Mouse (Mus musculus) retina, postnatal 7 days (tissue): ENCODE results near the gene Adgrb3.

Experiments used
- DNase-seq: peaks from one replicate; pipeline ENCODE4 v3.0.0-alpha.2; 2012; ENCODE audit warnings: low read depth, low spot score

Adgrb3 gene

DNA sequence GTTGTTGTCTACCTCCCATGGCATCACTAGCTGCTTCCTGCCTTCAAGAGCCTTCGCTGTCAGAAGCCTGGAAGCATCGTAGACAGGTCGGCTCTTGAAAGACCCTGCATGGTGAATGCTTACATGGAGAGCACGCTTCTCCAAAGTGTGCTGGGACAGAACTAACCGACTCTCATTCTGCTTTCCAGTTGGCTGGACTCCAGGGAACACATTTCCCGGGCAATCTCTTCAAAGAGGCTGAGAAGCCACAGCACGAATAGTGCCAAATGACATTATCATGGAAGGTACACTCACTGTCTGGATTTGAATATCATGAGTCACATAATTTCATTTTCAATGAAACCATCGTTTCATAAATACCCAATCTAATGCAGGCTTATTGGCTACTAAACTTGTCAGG, 548.0 kb downstream of the Adgrb3 start:
- DNase-seq: no peak

DNA sequence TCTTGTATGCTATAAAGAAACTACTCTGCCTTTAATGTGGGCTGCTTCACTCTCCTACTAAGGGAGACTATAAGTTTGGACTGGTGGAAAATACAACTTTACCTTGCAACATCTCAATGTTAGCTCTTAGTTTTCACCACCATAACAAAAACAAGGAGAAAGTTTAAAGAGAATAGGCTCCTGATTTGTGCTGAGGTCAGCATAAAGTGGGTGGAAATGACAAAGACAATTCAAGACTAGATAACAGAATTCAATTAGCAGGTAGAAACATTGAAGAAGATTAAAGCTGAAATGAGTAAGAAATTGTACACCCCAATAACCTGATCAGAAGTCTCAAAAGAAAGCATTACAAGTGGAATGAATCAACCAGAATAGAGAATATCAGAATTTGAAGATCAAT, 578.9 kb downstream of the Adgrb3 start:
- DNase-seq: no peak

DNA sequence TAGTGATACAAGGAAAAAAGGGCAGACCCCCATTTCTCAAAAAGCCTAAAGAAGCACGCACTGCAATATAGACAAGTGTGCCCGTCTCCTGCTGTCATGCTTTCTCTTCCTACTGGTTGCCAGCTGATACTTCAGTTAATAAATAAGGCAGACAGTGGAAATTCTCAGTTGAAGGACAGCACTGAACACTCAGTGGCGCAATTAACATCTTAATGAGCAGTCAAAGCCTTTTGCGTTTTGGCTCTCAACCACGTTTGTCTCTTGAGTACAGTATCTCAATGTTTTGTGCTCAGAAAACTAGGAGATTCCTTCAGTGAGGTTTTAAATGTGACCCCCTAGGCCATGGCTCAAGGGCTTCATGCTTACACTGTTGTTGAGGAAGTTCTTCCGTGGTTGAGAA, 587.1 kb downstream of the Adgrb3 start:
- no peak for DNase-seq

DNA sequence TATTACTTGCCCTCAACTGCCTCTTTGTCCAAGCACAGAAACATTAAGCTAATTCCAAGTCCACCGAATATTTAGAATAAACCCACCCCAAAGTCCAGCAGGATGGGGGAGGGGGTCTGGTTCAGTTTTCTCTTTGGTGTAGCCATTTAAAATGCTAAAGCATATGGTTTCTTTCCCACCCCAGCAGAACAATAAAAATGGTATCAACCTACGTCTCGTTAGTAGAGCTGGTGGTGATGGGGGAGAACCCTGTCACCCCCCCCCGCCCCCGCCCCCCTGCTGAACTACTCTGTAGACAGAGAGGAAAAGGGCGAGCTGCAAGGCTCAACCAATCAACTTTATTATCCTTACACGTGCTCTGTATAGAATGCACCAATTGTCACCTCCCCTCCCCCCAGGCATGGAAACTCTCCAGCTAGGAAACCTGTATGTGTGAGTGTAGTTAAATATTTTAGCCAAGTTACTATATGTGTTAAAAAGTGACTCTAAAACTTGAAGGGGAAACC, 600.2 kb downstream of the Adgrb3 start:
- DNase-seq: no peak

DNA sequence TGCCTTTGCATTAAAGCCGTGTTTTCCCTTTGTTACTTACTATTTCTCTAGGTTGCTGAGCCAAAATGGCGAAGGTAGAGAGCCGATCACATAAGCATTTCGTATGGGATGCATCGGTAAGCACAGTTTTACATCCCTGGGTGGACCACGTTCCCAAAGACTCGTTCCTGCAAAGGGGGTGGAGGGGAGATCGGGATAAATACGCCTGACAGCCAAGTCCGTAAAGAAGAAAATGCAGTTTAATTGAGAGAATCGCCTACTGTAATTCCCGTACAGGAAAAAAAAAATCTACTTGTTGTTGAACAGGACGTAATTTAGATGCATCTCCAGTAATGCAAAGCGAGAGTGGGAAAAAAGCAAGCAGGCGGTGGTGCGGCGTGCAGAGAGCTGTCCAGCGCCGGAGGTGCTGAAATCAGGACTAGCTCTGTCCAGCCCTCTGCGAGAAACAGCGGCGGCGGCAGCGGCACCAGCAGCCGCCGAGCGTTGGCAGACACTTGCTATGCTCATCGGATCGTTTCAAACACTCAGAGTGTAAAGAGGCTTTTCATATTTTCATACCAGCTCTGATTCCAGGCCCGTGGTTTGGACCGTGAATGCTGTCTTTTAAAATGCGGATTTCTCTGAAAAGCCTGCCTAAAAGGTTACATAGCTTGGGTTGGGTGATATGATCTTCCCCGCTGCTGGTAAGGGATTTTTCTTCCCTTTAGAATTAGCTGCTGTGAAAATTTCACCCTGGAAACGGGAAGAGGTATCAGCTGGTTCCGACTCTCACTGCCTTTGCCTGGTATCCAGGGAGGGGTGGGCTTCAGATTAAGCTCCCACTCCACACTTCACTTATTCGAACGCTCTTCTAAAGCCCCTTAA, 600.9 kb downstream of the Adgrb3 start:
- peak; percentile 38 for DNase-seq

DNA sequence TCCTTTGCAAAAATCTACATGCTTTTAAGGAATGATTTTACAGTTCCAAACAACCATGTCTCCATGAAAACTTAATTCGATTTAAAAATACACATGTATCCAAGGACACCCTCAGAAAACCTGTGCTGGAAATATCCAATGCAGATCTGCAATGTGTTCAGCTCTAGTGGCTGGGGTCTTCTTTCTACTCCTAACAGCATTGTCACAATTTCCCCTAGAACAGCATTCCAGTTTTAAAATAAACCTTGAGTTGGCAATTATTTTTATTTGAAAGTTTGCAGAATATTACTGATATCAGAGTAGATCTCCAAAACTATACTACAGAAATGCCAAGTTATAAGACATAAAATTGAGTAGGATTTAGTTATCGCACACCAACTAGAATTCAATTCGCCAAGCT, 601.6 kb downstream of the Adgrb3 start:
- DNase-seq: no peak

DNA sequence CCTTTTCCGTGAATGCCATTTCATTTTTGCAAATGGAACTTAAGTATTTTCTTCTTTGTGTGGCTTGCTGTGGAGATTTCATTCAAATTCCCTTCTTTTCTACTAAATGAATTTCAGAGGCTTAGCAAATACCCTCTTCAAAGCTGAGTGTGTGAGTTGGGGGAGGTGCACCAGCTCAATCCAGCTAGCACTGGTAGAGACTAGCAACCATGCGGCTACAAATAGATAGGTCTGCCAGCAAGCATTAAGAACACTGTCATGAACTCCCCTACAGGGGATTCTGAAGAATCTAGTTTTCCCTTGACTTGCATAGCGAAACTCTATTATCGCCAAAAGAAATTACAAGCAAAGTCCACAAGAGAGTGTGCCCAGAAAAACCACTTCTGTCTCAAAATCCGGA, 624.9 kb downstream of the Adgrb3 start:
- DNase-seq: no peak

DNA sequence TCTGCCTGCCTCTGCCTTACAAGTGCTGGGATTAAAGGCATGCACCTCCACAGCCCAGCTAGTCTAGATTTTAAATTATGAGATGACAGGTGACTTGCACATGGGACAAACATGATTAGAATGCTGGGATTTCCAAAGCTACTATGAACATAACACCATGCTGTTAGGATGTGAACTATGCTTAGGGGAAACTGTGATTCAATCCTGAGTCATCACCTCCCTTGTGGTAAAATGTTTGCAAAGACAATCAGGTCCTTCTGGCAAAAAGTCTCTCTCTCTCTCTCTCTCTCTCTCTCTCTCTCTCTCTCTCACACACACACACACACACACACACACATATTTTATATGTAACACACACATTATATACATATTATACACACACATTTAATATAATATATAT, 630.1 kb downstream of the Adgrb3 start:
- no peak for DNase-seq

DNA sequence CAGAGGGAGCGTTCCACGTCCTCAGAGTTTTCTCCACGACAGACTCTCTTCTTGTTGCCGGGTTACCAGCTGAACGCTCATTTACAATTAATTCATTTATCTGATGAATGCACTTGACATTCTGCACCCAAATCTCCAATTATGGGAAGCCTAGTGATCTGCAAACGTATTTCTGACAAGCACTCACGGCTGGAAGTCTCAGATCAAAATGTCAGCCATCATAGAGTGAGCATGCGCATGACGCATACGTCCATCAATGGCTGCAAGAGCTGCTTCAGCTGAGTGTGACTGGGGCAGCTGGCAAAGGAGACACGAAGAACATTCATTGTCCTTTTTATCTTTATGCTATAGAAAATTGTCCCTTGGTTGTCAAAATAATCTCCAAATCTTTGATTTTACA, 637.5 kb downstream of the Adgrb3 start:
- DNase-seq: no peak

DNA sequence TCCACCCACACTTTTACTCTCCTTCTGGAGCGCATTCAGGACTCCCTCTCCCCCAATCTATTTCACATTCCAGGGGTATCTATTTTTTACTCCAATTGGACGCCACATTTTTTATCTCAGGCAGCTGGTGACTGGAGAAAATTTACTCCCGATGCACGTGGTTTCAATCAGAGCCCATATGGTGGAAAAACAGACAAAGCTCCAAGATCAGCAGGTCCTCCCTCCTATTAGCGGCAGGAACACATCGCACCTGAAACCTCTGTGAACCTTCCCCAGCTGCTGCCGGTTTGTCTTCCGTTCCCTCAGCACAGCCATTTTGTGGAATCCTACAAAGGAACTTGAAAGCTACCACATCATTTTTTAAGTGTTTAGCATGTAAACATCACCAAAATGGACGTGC, 640.2 kb downstream of the Adgrb3 start:
- no peak for DNase-seq

DNA sequence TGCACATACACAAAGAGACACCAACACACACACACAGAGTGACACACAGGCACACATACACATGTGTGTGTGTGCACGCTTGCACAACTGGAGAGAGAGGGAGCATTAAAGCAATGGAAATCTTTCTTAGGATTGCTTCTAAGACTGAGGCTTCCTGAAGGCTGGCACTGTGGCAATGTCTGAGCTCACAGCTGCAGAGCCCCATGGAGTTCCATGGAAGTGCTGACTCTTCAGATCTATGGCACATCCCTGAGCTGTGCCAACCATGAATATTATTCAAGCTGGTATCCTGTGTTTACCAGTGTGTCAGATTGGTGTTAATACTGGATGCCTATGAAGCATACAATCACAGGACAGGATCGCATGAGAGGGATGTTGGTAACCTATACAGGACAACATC, 643.6 kb downstream of the Adgrb3 start:
- DNase-seq: no peak

DNA sequence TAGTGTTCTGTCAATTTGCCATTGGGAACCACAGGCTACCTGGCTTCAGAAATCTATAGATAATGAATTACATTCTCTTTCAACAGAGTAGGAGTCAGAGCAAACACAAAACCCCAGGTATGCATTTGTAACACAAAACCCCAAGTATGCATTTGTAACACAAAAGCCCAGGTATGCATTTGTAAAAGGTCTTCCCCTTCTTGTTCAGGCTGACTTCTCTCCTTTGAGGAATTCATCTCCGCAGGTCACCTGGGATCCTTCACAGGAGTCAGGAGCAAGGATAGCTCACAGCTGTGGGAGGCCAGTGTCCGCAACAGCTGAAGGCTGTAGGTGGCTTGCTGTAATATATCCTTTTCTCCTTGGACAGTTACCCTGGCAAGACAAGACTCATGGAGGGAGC, 647.6 kb downstream of the Adgrb3 start:
- DNase-seq: no peak

DNA sequence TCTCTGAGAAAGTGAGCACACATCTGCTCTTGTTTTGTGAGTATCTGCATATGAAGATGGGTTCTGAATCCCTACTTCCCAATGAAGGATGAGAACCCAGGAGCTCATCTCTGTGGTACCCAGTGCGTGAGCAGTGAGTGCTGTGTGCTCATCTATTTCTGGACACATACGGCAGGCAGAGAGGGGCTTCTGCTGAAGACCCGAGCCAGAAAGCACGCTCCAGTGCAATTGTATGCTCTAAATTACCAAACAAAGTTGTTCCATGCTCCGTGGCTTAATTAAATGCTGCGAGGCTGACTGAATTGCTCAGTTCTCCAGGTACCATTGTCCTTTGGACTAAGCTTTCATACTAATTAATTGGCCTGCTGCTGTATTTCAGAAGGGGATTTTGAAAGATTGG, 648.9 kb downstream of the Adgrb3 start:
- DNase-seq: no peak

DNA sequence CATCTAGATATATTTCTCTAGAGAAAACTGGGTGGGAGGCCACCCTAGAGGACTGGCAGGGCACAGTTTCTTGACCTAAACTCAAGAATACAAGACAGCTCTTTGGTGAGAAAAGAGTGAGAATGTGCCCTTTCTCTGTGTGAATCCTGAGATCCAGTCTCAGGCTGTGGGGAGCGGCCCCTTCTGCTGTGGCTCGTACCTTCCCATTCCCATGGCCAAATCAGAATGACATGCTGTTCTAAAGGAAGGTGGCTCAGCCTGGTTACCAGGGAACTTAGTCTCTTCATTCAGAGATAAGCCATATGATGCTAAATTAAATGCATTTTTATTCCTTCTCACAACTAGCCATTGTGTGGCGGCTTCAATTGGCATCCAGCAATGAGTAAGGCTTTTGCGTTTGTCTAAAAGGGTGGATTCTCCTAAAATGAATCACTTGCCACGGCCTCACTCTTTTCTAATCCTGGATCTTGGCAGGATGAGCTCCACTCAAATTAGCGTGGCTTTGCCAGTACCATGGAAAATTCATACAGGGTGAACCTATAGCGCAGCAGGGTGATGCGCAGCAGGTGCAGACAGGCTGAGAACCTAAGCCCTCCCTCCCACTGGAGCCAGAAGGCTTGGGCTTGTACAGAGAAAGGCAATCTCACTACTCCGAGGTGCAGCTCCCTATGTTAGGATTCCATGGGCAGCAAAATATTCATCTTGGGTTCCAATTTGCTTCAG, 649.5 kb downstream of the Adgrb3 start:
- no peak for DNase-seq

DNA sequence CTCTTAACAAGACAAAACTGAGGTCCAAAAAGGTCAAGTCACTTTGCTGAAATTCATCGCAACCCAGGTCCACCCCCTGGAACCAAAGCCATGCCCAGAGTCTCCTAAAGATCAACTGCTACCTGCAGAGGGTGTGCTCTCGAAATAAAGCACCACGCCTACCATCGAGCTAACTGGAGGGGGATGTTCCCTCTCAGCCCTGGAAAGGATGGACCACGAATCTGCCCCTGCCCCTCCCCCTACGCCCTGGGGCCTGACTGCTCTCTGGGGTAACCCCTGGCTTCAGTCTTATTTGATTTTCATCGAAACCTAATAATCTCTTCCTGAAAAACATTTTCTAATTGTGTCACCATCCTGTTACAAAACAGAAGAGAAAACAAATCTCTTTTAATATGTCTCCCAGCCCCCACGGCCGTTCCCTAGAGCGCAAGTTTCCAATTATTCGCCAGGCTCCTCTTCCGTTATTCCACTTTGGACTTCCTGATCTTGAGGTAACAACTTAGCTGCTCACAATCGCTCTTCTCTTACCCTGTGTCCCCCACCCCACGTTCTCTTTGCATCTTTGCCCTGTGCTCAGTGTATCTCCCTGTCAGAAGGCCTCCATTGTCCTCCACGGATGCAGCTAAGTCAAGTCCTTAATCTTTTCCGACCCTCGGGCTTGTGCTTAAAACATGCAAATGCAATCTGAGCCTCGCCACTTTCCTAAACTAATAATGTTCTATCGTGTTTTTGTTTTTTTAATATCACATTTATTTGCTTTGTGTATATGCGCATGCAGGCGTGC, 651.0 kb downstream of the Adgrb3 start:
- DNase-seq: no peak

DNA sequence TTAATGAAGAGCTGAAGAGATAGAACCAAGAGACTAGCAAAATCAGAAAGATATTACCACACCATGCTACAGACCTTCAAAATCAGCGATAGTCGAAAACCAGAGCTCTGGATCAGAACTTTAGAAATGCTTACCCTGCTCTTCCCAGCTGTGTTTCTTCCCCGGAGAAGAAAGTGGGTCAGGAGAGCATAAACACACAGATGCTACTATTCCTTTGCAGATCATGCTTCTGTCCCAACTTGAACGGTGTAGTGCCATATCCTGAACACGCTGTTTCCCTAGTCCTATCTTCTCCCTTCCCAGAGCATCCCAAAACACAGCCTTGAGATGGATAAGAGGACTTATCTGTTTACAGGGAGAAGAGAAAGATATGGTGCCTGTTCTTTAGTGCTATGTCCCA, 662.4 kb downstream of the Adgrb3 start:
- no peak for DNase-seq

DNA sequence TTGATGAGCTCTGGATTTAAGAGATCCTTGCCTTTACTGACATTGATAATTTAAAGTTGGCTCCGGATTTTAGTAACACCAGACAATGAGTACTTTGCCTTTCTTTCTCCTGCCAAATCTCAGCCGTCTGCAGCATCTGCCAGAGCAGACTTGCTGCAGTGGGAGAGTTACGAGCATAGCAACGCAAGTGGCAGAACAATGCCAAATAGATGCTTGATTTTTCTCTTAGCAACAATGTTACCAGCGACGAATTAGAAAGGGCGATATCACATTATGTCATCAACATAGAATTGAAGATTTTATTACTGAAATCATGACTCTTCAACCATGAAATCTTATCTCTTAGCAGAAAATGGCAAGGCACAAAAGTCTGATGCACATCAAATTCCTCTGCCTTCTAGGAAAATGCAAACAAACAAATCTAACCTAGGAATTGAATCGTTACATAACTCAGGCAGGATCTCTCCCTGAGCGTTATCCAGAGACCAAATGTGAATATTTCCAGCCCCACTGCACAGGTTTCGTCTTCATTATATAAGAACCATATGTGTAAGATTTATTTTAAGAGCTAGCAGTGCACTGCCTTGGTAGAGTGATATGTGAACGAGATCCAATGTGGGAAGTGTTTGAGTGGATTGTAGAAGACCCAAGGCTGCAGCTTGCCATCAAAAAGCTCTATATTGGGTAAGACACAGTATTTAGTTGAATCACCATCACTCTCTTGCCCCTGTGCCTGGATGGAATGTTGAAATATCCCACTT, 663.3 kb downstream of the Adgrb3 start:
- DNase-seq: no peak

DNA sequence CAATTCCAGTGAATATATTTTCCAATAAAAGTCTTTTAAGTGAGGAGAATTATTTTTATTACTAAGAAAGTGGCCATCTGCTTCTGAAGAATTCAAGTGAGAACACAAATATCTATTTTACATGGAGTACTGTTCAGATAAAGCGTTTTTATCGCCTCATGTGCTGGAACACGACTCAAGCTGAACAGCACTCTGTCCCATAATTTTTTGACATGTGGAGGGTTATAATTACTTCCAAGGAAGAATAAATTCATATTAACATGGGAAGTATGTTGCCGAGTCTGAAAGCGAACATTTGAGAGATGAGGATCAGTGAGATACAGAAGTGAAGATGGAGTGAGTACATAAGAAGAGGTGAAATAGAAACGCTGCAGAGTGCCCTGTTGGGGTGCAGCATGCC, 665.9 kb downstream of the Adgrb3 start:
- DNase-seq: no peak

DNA sequence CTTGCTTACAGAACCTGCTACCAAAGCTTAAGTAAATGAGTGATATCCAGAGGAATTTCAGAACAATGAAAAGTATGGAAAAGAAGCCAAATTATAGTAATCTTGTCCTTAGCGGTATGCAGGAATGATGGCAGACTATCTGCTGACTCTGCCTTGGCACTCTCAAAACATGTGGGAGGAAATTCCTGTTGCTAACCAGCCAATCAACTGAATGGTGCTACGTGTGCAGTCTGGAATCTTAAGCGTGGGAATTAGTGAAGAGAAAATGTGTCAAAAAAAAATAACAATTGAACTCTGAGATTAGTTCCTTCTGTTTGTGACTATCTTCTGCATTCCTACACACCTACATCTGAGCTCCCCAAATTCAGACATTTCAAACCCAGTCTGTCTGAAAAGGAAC, 683.3 kb downstream of the Adgrb3 start:
- DNase-seq: no peak

DNA sequence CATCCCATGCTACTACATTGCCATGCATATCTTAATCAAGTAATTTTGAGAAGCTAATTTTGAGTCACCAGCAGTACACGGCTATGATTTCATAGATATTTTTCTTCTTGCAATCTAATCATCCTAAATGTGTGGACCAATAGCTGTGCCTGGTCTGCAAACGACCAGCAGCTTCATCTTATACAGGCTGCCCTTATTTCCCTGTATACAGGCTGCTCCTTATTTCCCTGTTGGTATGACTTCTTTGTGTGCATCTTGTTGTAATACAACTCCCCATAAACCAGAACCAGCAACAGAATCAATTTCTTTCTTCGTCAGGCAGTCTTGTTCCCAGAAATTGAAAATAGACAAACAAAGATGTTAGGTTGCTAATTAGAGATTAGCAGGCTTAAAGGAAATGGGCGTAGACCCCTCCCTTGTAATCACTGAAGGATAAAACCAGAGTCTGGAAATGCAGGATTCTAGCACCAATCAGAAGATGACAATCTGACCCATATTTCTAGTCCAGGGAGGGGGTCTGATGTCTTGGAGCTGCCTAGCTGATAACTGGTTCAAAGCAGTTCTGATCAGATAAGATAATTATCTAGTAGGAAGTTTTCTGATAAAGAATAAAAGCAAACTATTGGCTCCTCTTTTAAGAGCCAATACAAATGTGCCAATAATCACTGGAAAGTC, 697.2 kb downstream of the Adgrb3 start:
- no peak for DNase-seq

DNA sequence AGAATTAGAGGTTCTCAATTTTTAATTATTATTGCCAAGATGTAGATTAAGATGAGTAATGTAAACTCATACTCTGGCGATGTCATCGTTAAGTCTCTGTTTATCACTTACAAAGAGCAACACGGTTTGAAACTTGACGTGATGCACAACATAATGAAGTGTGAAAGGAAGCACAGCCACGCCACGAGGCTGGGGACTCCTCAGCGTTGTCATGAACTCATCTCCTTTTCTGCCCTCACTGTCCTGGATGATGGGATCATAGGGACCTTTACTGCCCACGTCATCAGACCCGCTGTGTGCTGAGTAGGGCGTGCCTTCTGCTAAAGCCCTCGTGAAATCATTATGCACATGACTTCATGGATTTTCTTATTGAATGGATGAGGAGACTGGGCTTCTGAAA, 714.0 kb downstream of the Adgrb3 start:
- DNase-seq: no peak
